Mouse (Mus musculus): ENCODE data around the gene Syvn1. TPM values are rescaled to one million over a fixed set of nuclear protein-coding genes. Genes with fewer than 3 reads are reported as not detected.

Syvn1 gene
- total RNA-seq, 2 experiments from 2014 or later: 28.9 to 30.7 TPM

- DNase-seq (ENCODE audit: low spot score in 2 of 2): peak in 1 of 2 experiments; percentile 80
Measured at GRCm38 (mm10) chr19:6067011-6067723, 20.8 kb downstream of the Syvn1 start.

DNA sequence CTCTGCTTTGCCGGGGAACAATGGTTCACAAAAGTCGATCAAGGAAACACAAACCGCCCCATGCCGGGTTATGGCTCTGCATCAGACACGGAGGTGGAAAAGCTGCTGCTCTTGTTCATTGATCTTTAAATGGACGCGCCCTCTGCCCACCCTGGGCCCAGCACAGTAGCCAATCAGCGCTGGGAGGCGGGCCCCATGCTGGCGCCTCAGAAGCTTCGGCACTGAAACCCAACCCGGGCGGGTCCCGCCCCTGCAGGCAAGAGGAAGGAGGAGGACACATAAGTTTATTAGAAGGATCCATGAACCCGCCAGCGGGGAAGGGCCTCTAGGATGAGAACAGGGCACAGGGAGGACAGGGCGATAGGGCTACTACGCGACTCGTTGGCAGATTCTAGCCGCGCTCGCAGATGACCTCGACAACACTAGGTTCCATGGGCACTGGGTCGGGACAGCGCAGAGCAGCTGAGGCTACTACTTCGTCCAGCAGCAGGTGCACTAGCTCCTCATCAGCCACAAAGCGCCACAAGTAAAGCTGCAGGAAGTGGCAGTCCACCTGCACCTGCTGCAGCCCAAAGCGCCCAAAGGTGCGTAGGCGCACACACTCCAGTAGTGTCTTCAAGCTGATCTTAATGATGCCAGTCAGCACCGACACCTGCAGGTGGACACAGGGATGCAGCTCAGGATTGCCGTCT is 21.5 kb downstream of the Syvn1 start, which contains the start of gene Tm7sf2:
Gene Tm7sf2 (minus strand): TSS at position 650 of the 692 bp plus-strand sequence.
- DNase-seq (ENCODE audit: low spot score in 2 of 2): peak; percentile 85 to 91

- DNase-seq (ENCODE audit: low spot score in 2 of 2): no peak
Measured at GRCm38 (mm10) chr19:6068951-6069350, 22.6 kb downstream of the Syvn1 start.

- no peak for DNase-seq (ENCODE audit: low spot score in 2 of 2)
Measured at GRCm38 (mm10) chr19:6069851-6070250, 23.5 kb downstream of the Syvn1 start.

- DNase-seq (ENCODE audit: low spot score in 2 of 2): no peak
Measured at GRCm38 (mm10) chr19:6070571-6071250, 24.3 kb downstream of the Syvn1 start.

- no peak for DNase-seq (ENCODE audit: low spot score in 2 of 2)
Measured at GRCm38 (mm10) chr19:6071261-6071660, 24.9 kb downstream of the Syvn1 start.

DNA sequence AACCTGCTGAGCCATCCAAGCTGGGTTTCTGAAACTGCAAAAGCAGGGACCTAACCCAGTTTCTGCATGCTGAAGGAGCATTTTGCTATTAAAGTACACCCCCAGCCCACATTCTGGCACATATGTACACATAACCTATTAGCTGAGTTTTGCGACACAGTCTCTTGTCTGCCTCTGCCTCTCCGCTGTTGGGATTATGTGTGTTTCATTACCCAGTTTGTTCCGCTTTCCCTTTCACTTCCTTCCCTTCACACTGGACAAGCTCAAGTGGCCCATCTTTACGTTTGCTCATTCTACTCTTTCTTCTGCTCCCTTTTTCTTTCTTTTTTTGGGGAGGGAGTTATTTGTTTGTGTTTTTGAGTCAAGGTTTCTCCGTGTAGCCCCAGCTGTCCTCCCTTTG is 27.5 kb downstream of the Syvn1 start:
- DNase-seq (ENCODE audit: low spot score in 2 of 2): no peak

- DNase-seq (ENCODE audit: low spot score in 2 of 2): peak; percentile 55 to 79
Measured at GRCm38 (mm10) chr19:6076564-6077393, 30.4 kb downstream of the Syvn1 start, which contains the start of gene Vps51. Gene Vps51, minus strand, starts transcription at chr19:6077231.

DNA sequence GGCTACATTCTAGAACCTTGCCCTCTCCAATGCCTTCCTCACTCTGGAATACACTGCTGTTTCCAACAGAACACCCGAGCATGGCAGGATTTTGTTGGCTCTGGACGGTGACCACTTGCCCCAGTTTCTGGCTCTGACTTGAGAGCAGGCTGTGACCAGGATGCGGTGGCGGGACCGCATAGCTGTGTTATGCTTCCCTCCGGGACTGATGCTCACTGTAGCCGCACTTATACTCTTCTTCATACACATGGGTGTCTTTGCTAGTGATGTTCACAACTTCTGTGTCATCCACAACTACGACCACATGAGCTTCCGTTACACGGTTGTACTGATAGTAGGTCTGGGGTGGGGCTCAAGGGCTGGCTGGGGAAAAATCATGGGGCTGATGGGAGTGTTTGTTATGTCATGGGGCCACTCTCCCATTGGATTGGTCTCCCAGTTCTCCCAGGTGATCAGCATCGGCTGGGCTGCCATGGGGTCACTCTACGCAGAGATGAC is 33.7 kb downstream of the Syvn1 start, which contains the start of gene Tmem262:
Gene Tmem262 (plus strand): TSS at position 51 of the 498 bp plus-strand sequence.
- DNase-seq (ENCODE audit: low spot score in 2 of 2): no peak

GRCm38 (mm10) chr19:6082156-6082555 is 35.8 kb downstream of the Syvn1 start, which contains the start of gene Gm28374:
Gene Gm28374, minus strand, starts transcription at chr19:6082256.
- no peak for DNase-seq (ENCODE audit: low spot score in 2 of 2)

DNA sequence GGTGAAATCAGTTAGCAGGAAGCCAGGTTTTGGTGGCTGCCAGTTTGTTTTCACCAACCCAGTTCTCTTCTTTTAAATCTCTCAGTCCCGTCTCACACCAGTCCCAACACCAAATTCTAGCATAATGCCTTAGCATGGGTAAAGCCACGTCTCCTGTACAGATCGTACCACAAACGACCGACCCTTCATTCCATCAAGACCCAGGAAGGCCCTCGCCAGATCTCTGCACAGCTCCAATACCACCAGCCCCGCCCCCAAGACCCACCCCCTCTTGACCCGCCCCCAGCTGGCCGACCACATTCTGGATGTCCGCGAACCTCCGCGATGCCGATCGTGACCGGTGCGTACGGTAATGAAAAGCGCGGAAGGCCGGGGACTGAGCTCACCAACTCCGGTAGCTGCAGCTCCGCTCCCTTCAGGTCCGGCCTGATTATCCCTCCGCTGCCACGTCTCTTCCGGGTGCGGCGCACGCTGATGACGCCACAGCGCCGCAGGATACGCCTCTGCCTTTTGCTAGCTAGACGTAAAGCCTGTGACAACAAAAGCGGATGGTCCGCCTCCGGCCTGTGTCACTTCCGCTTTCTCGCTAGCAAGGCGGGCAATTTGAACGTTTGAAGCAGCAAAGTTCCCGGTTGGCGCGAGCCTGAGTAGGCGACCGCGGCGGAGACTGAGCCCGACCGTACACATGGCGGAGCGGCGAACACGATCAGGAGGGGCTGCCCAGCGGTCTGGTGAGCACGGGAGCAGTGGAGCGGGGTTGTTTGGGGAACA is 38.3 kb downstream of the Syvn1 start, which contains the start of the genes Zfpl1 and Cdca5:
Gene Zfpl1 (minus strand): TSS at position 479 of the 771 bp plus-strand sequence.
Gene Cdca5 (plus strand): TSS at position 506 of the 771 bp plus-strand sequence.
- peak; percentile 83 to 94 for DNase-seq (ENCODE audit: low spot score in 2 of 2)

DNA sequence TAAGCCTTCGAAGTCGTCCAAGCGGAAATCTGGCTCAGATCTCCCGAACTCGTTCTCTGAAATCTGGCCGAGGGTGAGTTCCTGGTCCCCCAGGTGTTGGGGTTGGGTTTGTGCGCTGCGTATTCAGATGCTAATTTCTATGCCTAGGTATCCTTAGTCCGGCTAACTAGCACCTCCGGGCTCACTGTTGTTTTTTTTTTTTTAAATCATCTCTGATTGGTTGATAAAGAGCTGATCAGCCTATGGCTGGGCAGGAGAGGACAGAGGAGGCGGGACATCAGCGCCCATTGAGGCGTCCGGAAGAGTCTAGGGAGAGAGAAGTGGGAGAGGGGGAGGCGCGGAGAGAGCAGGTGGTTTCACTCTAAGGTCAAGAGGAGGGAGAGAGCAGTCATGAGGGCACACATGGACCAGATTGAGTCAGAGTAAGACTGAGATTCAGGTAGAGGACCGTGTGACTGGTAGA is 39.1 kb downstream of the Syvn1 start:
- no peak for DNase-seq (ENCODE audit: low spot score in 2 of 2)

DNA sequence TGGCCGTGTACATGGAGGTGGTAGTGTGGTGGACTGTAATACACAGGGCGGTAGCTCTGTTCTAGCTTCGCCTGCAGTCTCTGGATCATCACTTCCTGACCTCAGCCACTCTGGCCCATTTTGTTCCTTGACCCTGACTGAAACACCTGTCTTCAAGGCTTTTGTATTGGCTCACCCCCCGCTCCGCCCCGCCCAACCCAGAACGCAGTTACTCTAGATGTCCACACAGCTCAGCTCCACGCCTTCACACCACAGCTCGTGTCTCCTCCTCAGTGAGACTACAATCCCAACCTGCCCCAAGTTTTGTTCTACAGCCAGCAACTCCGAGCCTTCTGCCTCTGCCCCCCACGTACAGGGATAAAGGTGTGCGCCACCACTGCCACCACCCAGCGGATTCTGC is 42.5 kb downstream of the Syvn1 start:
- no peak for DNase-seq (ENCODE audit: low spot score in 2 of 2)

DNA sequence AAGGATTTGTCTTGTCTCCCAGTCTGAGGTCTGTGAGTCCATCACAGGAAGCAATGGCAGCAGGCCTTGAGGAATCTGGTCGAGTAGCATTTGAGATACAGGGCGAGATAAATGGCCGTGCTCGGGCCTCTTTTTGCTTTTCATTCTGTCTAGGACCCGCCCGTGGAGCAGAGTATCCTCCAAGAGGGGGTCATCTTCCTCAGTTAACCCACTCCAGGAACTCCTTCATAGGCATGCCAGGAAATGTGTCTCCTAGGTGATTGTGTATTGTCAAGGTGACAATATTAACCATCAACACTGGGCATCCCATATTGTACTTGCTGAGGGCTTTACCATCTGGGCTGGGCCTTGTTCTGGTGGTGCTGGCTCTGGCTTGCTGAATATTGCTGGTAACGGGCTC is 47.7 kb downstream of the Syvn1 start, which contains the start of gene AC131692.1:
Gene AC131692.1 (plus strand): TSS at position 301 of the 400 bp plus-strand sequence.
- no peak for DNase-seq (ENCODE audit: low spot score in 2 of 2)

- DNase-seq (ENCODE audit: low spot score in 2 of 2): no peak
Measured at GRCm38 (mm10) chr19:6097847-6098246, 51.5 kb downstream of the Syvn1 start.

DNA sequence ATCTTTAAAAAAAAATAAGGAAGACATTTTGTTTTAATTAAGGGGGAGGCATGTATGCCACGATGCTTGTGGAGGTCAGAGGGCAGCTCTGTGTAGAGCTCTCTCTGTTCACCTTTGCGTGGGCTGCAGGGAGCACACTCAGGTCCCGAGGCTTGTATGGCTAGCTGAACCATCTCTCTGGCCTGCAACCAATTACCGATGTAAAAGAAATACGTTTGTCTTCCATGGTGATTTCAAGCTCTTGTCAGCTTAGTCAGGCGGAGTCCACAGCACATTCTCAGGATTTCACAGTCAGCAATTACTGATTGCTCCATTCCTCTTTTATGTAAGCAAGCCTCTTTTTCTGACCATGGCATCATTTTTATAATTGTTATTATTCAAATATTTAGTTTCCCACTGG is 54.8 kb downstream of the Syvn1 start:
- no peak for DNase-seq (ENCODE audit: low spot score in 2 of 2)

GRCm38 (mm10) chr19:6102169-6102853 is 55.9 kb downstream of the Syvn1 start:
- no peak for DNase-seq (ENCODE audit: low spot score in 2 of 2)

Measured in gastrocnemius, postnatal 4 days (tissue).